Mouse (Mus musculus): Measurements from ENCODE around the gene Map3k4. TPM values are rescaled to one million over a fixed set of nuclear protein-coding genes. Genes with fewer than 3 reads are reported as not detected.

Map3k4 gene
- polyA plus RNA-seq, 1 experiment from 2014 or later: 28.4 TPM

Other genes starting within 250 kb of the Map3k4 start
- 28.6 and 30.4 TPM in 2 replicates for gene Agpat4, start 200.1 kb downstream of the Map3k4 start, polyA plus RNA-seq (2014; fragmentation: Nextera tagmentation; extraction: Ambion mirVana)
- 130 and 157 TPM in 2 replicates for gene Plg, start 59.8 kb upstream of the Map3k4 start, polyA plus RNA-seq (2014; fragmentation: Nextera tagmentation; extraction: Ambion mirVana)
- gene Slc22a3, start 188.9 kb upstream of the Map3k4 start, polyA plus RNA-seq (2014; fragmentation: Nextera tagmentation; extraction: Ambion mirVana): 4.1 TPM in 2 replicates